Mouse (Mus musculus): Measurements from ENCODE around the gene Id3. TPM values are rescaled to one million over a fixed set of nuclear protein-coding genes. Genes with fewer than 3 reads are reported as not detected.
A peak's percentile ranks its signal among the peaks of the same experiment; 100 is the strongest.

Gene Id3
- polyA plus RNA-seq, 1 experiment from 2014 or later, result 114 TPM

GRCm38 (mm10) chr4:136172011-136172541, 28.8 kb downstream of the Id3 start, which contains the start of gene E2f2:
Gene E2f2 (plus strand): TSS chr4:136172394.
- WGBS, result 0% methylated on average over 35 of the region's 35 CpGs
- H3K27me3 ChIP-seq (ENCODE audit: control insufficient read depth, insufficient read depth, low read depth, low read length), result peaks cover 5% of the 10 kb centered on the region; the same call in 1 of the 2 replicates
- no peak within 1 kb of the TSS for H3K27ac ChIP-seq (ENCODE audit: low read length)
- H3K4me3 ChIP-seq (ENCODE audit: low read depth, low read length), result peak within 1 kb of the TSS; percentile 58
- H3K4me2 ChIP-seq (ENCODE audit: low read length), result peak within 1 kb of the TSS; percentile 100
- peaks cover 15% of the 10 kb centered on the region for H3K4me1 ChIP-seq (ENCODE audit: control insufficient read depth, insufficient read depth, low read length)
- no peaks in the 10 kb centered on the region for H3K36me3 ChIP-seq (ENCODE audit: control insufficient read depth, insufficient read depth, low read length)
- peak; percentile 77 for ATAC-seq
- H3K9me3 ChIP-seq (replicated peaks; ENCODE audit: control insufficient read depth, low read length, poor library complexity, severe bottlenecking), result no peaks in the 10 kb centered on the region
- peak within 1 kb of the TSS; percentile 63 for H3K9ac ChIP-seq (ENCODE audit: low read depth, low read length)

- ATAC-seq, result peak; percentile 31; the same call in 1 of the 2 replicates
- peak overlapping the region; percentile 58 for H3K4me3 ChIP-seq (ENCODE audit: low read depth, low read length)
- H3K4me2 ChIP-seq (ENCODE audit: low read length), result peak overlapping the region; percentile 100
- H3K27me3 ChIP-seq (ENCODE audit: control insufficient read depth, insufficient read depth, low read depth, low read length), result peaks cover 5% of the 10 kb centered on the region; the same call in 1 of the 2 replicates
- peak overlapping the region; percentile 58 for H3K9ac ChIP-seq (ENCODE audit: low read depth, low read length)
- H3K27ac ChIP-seq (ENCODE audit: low read length), result no peak overlapping the region
- H3K4me1 ChIP-seq (ENCODE audit: control insufficient read depth, insufficient read depth, low read length), result peaks cover 15% of the 10 kb centered on the region
- under 1% methylated on average over 57 of the region's 67 CpGs for WGBS
- H3K9me3 ChIP-seq (replicated peaks; ENCODE audit: control insufficient read depth, low read length, poor library complexity, severe bottlenecking), result no peaks in the 10 kb centered on the region
- no peaks in the 10 kb centered on the region for H3K36me3 ChIP-seq (ENCODE audit: control insufficient read depth, insufficient read depth, low read length)
These were observed 29.4 kb downstream of the Id3 start for GRCm38 (mm10) chr4:136172542-136173209.

GRCm38 (mm10) chr4:136173210-136173715, 30.0 kb downstream of the Id3 start:
- no peak for ATAC-seq
- Histone ChIP-seq H3K4me1 (ENCODE audit: control insufficient read depth, insufficient read depth, low read length) (peaks cover 15% of the 10 kb centered on the region), H3K36me3 (ENCODE audit: control insufficient read depth, insufficient read depth, low read length) (no peaks in the 10 kb centered on the region), H3K27ac (ENCODE audit: low read length) (no peak overlapping the region), H3K4me3 (ENCODE audit: low read depth, low read length) (peak overlapping the region; percentile 58), H3K9ac (ENCODE audit: low read depth, low read length) (no peak overlapping the region; the same call in 1 of the 2 replicates), H3K9me3 (replicated peaks; ENCODE audit: control insufficient read depth, low read length, poor library complexity, severe bottlenecking) (no peaks in the 10 kb centered on the region), H3K27me3 (ENCODE audit: control insufficient read depth, insufficient read depth, low read depth, low read length) (peaks cover 5% of the 10 kb centered on the region; the same call in 1 of the 2 replicates), H3K4me2 (ENCODE audit: low read length) (peak overlapping the region; percentile 100)
- WGBS, result 3% methylated on average over 14 of the region's 14 CpGs

- no peak overlapping the region for H3K4me2 ChIP-seq (ENCODE audit: low read length)
- H3K27ac ChIP-seq (ENCODE audit: low read length), result no peak overlapping the region
- H3K4me3 ChIP-seq (ENCODE audit: low read depth, low read length), result no peak overlapping the region
- no peaks in the 10 kb centered on the region for H3K36me3 ChIP-seq (ENCODE audit: control insufficient read depth, insufficient read depth, low read length)
- ATAC-seq, result no peak
- peaks cover 5% of the 10 kb centered on the region; the same call in 1 of the 2 replicates for H3K27me3 ChIP-seq (ENCODE audit: control insufficient read depth, insufficient read depth, low read depth, low read length)
- H3K4me1 ChIP-seq (ENCODE audit: control insufficient read depth, insufficient read depth, low read length), result peaks cover 15% of the 10 kb centered on the region
- H3K9ac ChIP-seq (ENCODE audit: low read depth, low read length), result no peak overlapping the region
- 64% methylated on average over 13 of the region's 13 CpGs for WGBS
- H3K9me3 ChIP-seq (replicated peaks; ENCODE audit: control insufficient read depth, low read length, poor library complexity, severe bottlenecking), result no peaks in the 10 kb centered on the region
These were observed 31.2 kb downstream of the Id3 start for GRCm38 (mm10) chr4:136174216-136175193.

GRCm38 (mm10) chr4:136176022-136176552, 32.8 kb downstream of the Id3 start:
- H3K27me3 ChIP-seq (ENCODE audit: control insufficient read depth, insufficient read depth, low read depth, low read length), result peaks cover 5% of the 10 kb centered on the region; the same call in 1 of the 2 replicates
- ATAC-seq, result no peak
- 75% methylated on average over 10 of the region's 10 CpGs for WGBS
- H3K27ac ChIP-seq (ENCODE audit: low read length), result no peak overlapping the region
- no peaks in the 10 kb centered on the region for H3K36me3 ChIP-seq (ENCODE audit: control insufficient read depth, insufficient read depth, low read length)
- no peaks in the 10 kb centered on the region for H3K9me3 ChIP-seq (replicated peaks; ENCODE audit: control insufficient read depth, low read length, poor library complexity, severe bottlenecking)
- peaks cover 15% of the 10 kb centered on the region for H3K4me1 ChIP-seq (ENCODE audit: control insufficient read depth, insufficient read depth, low read length)
- no peak overlapping the region for H3K9ac ChIP-seq (ENCODE audit: low read depth, low read length)
- no peak overlapping the region for H3K4me3 ChIP-seq (ENCODE audit: low read depth, low read length)
- no peak overlapping the region for H3K4me2 ChIP-seq (ENCODE audit: low read length)

- ATAC-seq, result no peak
- WGBS, result 40% methylated on average over 8 of the region's 8 CpGs
- peaks cover 11% of the 10 kb centered on the region for H3K4me1 ChIP-seq (ENCODE audit: control insufficient read depth, insufficient read depth, low read length)
- no peaks in the 10 kb centered on the region for H3K9me3 ChIP-seq (replicated peaks; ENCODE audit: control insufficient read depth, low read length, poor library complexity, severe bottlenecking)
- H3K4me3 ChIP-seq (ENCODE audit: low read depth, low read length), result no peak overlapping the region
- no peak overlapping the region for H3K27ac ChIP-seq (ENCODE audit: low read length)
- H3K27me3 ChIP-seq (ENCODE audit: control insufficient read depth, insufficient read depth, low read depth, low read length), result peaks cover 5% of the 10 kb centered on the region; the same call in 1 of the 2 replicates
- no peaks in the 10 kb centered on the region for H3K36me3 ChIP-seq (ENCODE audit: control insufficient read depth, insufficient read depth, low read length)
- no peak overlapping the region for H3K4me2 ChIP-seq (ENCODE audit: low read length)
- H3K9ac ChIP-seq (ENCODE audit: low read depth, low read length), result no peak overlapping the region
These were observed 33.9 kb downstream of the Id3 start for GRCm38 (mm10) chr4:136177244-136177611.

GRCm38 (mm10) chr4:136177612-136178474, 34.5 kb downstream of the Id3 start:
- no peaks in the 10 kb centered on the region for H3K9me3 ChIP-seq (replicated peaks; ENCODE audit: control insufficient read depth, low read length, poor library complexity, severe bottlenecking)
- H3K4me2 ChIP-seq (ENCODE audit: low read length), result no peak overlapping the region
- ATAC-seq, result no peak
- H3K27ac ChIP-seq (ENCODE audit: low read length), result no peak overlapping the region
- H3K4me3 ChIP-seq (ENCODE audit: low read depth, low read length), result no peak overlapping the region
- WGBS, result 35% methylated on average over 11 of the region's 11 CpGs
- no peak overlapping the region for H3K9ac ChIP-seq (ENCODE audit: low read depth, low read length)
- peaks cover 4% of the 10 kb centered on the region; the same call in 1 of the 2 replicates for H3K4me1 ChIP-seq (ENCODE audit: control insufficient read depth, insufficient read depth, low read length)
- peaks cover 3% of the 10 kb centered on the region; the same call in 1 of the 2 replicates for H3K27me3 ChIP-seq (ENCODE audit: control insufficient read depth, insufficient read depth, low read depth, low read length)
- H3K36me3 ChIP-seq (ENCODE audit: control insufficient read depth, insufficient read depth, low read length), result no peaks in the 10 kb centered on the region

GRCm38 (mm10) chr4:136178475-136178921, 35.2 kb downstream of the Id3 start:
- no peaks in the 10 kb centered on the region for H3K4me1 ChIP-seq (ENCODE audit: control insufficient read depth, insufficient read depth, low read length)
- H3K27ac ChIP-seq (ENCODE audit: low read length), result no peak overlapping the region
- no peak overlapping the region for H3K4me3 ChIP-seq (ENCODE audit: low read depth, low read length)
- no peaks in the 10 kb centered on the region for H3K36me3 ChIP-seq (ENCODE audit: control insufficient read depth, insufficient read depth, low read length)
- peaks cover under 1% of the 10 kb centered on the region; the same call in 1 of the 2 replicates for H3K27me3 ChIP-seq (ENCODE audit: control insufficient read depth, insufficient read depth, low read depth, low read length)
- no peaks in the 10 kb centered on the region for H3K9me3 ChIP-seq (replicated peaks; ENCODE audit: control insufficient read depth, low read length, poor library complexity, severe bottlenecking)
- 91% methylated on average over 12 of the region's 12 CpGs for WGBS
- no peak overlapping the region for H3K4me2 ChIP-seq (ENCODE audit: low read length)
- ATAC-seq, result no peak
- H3K9ac ChIP-seq (ENCODE audit: low read depth, low read length), result no peak overlapping the region
